Mouse (Mus musculus) lung, embryonic 14.5 days (tissue): ENCODE results near the gene Pdcd11. TPM values are rescaled to one million over a fixed set of nuclear protein-coding genes. Genes with fewer than 3 reads are reported as not detected.

Experiments
- ATAC-seq: fragments of 200-750 bp; cut with Nextera tagmentation; 2 replicates; pipeline ENCODE4 v1.8.0; 2017; ENCODE audit warnings: mild to moderate bottlenecking, moderate TSS enrichment, moderate library complexity; ENCODE audit not compliant: insufficient read depth
- DNase-seq: peaks from one replicate; pipeline ENCODE4 v3.0.0-alpha.2; 2015
- H3K27ac ChIP-seq: fragments of 300-500 bp; sonication (generic); 2 replicates; pipeline ENCODE4 v1.5.1; 2014; ENCODE audit warnings: low read depth, mild to moderate bottlenecking, moderate library complexity
- H3K27me3 ChIP-seq: fragments of 300-500 bp; sonication (generic); 2 replicates; pipeline ENCODE4 v1.6.1; 2014; ENCODE audit warnings: low read length, control low read depth; ENCODE audit not compliant: insufficient read depth
- H3K36me3 ChIP-seq: fragments of 300-500 bp; sonication (generic); 2 replicates; pipeline ENCODE4 v1.6.1; 2014; ENCODE audit warnings: control low read depth; ENCODE audit not compliant: insufficient read depth
- H3K4me1 ChIP-seq: fragments of 300-500 bp; sonication (generic); 2 replicates; pipeline ENCODE4 v1.6.1; 2014; ENCODE audit warnings: antibody characterized with exemption, control low read depth; ENCODE audit not compliant: insufficient read depth
- H3K4me2 ChIP-seq: fragments of 300-500 bp; sonication (generic); 2 replicates; pipeline ENCODE4 v1.6.1; 2014; ENCODE audit warnings: mild to moderate bottlenecking
- H3K4me3 ChIP-seq: fragments of 300-500 bp; sonication (generic); 2 replicates; pipeline ENCODE4 v1.5.1; 2014; ENCODE audit warnings: low read depth, low read length
- H3K9ac ChIP-seq: fragments of 300-500 bp; sonication (generic); 2 replicates; pipeline ENCODE4 v1.6.1; 2014
- H3K9me3 ChIP-seq: fragments of 300-500 bp; sonication (generic); 2 replicates; pipeline ENCODE4 v1.6.1; 2016; ENCODE audit warnings: low read depth, low read length, control low read depth
- CTCF ChIP-seq: IDR thresholded peaks from 2 replicates; pipeline ENCODE4 v1.5.1; 2016; ENCODE audit warnings: antibody characterized with exemption, low read depth
- WGBS: fragments of 180-500 bp; shearing (Covaris S2); extraction: QIAGEN DNeasy Blood & Tissue Kit; methylation state at CpG from one replicate; pipeline ENCODE4 v1.1.7; 2014; 5-methylcytosine and 5-hydroxymethylcytosine counted together
- polyA plus RNA-seq: library from polyadenylated mRNA; unstranded; fragments of >200 nt; fragmentation: Nextera tagmentation; extraction: Ambion mirVana; gene quantifications from 2 replicates; pipeline ENCODE4 v1.2.1, GENCODE M21; 2014

Gene Pdcd11
- polyA plus RNA-seq, 1 experiment from 2014 or later, result 13.3 TPM

DNA sequence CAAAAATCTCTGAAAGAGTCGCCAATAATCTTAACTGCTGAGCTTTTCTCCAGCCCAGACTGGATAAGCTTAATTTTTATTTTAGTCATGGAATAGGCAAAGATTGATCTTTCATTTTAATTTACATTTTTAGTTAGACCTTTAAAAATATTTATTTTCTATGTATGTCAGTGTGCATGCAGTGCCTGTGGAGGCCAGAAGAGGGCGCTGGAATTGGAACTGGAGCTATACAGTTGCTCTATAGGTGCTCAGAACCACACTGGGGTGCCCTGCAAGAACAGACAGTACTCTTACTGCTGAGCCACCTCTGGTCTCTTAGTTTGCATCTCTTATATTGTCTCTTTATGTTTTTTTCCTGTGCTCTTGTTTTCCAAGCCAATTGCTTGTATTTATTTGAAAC lies 32.2 kb downstream of the Pdcd11 start:
- peak; percentile 69 for TF ChIP-seq CTCF
- no peak overlapping the region for H3K9ac ChIP-seq
- DNase-seq (peak; percentile 74), ATAC-seq (no peak)
- H3K27ac ChIP-seq, result no peak overlapping the region
- no peak overlapping the region for H3K4me2 ChIP-seq
- WGBS, result 26% methylated on average over 2 of the region's 2 CpGs
- H3K4me3 ChIP-seq, result no peak overlapping the region
- no peaks in the 10 kb centered on the region for H3K27me3 ChIP-seq
- peaks cover 85% of the 10 kb centered on the region for H3K36me3 ChIP-seq
- H3K9me3 ChIP-seq, result no peaks in the 10 kb centered on the region
- H3K4me1 ChIP-seq, result no peaks in the 10 kb centered on the region

DNA sequence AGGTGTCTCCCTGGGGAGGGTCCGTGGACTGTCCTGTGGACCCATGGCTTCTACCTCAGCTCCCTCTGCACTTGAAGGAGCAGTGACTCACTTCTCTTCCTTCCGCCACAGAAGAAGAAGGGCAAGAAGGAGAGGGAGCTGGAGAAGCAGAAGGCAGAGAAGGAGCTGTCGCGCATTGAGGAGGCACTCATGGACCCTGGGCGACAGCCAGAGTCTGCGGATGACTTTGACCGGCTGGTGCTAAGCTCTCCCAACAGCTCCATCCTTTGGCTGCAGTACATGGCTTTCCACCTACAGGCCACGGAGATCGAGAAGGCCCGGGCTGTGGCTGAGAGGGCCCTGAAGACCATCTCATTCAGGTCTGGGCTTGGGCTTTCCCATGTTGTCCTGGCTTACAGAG lies 37.6 kb downstream of the Pdcd11 start:
- Histone ChIP-seq H3K4me1 (no peaks in the 10 kb centered on the region), H3K27ac (no peak overlapping the region), H3K4me2 (no peak overlapping the region), H3K27me3 (no peaks in the 10 kb centered on the region), H3K9ac (no peak overlapping the region), H3K4me3 (no peak overlapping the region), H3K9me3 (no peaks in the 10 kb centered on the region), H3K36me3 (peaks cover 95% of the 10 kb centered on the region)
- 97% methylated on average over 10 of the region's 10 CpGs for WGBS
- ATAC-seq, result no peak
- DNase-seq, result no peak
- no peak for TF ChIP-seq CTCF

DNA sequence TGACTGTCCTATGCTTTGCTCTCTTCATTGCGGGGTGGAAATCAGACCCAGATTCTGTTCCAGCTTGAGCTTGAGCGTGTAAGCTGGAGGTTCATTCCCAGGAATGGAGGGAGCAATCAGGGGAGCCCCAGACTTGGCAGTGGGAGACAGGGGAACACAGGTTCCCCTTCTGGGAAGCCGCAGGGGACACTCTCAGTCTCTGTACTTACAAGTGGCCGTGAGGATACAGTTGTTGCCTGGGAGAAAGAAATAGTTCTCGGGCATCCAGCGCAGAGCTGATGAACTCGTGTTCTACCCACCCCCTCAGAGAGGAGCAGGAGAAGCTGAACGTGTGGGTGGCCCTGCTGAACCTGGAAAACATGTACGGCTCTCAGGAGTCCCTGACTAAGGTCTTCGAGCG lies 38.3 kb downstream of the Pdcd11 start:
- DNase-seq, result no peak
- no peak overlapping the region for H3K4me3 ChIP-seq
- H3K27ac ChIP-seq, result no peak overlapping the region
- no peak overlapping the region for H3K4me2 ChIP-seq
- no peak for TF ChIP-seq CTCF
- no peak for ATAC-seq
- H3K9ac ChIP-seq, result no peak overlapping the region
- no peaks in the 10 kb centered on the region for H3K9me3 ChIP-seq
- peaks cover 98% of the 10 kb centered on the region for H3K36me3 ChIP-seq
- no peaks in the 10 kb centered on the region for H3K27me3 ChIP-seq
- whole genome bisulfite sequencing, result 90% methylated on average over 11 of the region's 11 CpGs
- no peaks in the 10 kb centered on the region for H3K4me1 ChIP-seq

DNA sequence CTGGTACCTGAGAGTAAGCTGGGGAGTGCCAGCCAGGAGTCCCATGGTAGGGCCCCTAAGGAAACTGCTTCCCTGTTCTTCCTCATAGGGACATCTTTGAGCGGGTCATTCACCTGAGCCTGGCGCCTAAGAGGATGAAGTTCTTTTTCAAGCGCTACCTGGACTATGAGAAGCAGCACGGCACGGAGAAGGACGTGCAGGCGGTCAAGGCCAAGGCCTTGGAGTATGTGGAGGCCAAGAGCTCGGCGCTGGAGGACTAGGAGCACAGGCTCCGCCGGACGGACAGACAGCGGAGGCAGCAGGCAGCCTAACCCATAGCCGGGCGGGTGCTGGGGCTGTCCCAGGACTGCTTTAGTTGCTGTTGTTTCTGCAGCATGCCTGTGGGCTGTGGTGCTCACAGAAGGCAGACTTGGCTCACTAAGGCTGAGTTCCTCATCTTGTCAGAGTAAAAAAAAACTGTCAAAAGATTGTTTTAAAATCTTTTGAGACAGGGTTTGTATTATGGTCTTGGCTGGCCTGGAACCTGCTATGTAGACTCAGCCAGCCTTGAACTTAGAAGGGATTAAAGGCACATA lies 40.1 kb downstream of the Pdcd11 start:
- Histone ChIP-seq H3K9ac (no peak overlapping the region), H3K4me3 (no peak overlapping the region), H3K4me1 (no peaks in the 10 kb centered on the region), H3K4me2 (no peak overlapping the region), H3K27ac (no peak overlapping the region), H3K36me3 (peaks cover 88% of the 10 kb centered on the region), H3K9me3 (no peaks in the 10 kb centered on the region), H3K27me3 (no peaks in the 10 kb centered on the region)
- no peak for DNase-seq
- 92% methylated on average over 15 of the region's 15 CpGs for WGBS
- no peak for ATAC-seq
- TF ChIP-seq CTCF, result no peak

DNA sequence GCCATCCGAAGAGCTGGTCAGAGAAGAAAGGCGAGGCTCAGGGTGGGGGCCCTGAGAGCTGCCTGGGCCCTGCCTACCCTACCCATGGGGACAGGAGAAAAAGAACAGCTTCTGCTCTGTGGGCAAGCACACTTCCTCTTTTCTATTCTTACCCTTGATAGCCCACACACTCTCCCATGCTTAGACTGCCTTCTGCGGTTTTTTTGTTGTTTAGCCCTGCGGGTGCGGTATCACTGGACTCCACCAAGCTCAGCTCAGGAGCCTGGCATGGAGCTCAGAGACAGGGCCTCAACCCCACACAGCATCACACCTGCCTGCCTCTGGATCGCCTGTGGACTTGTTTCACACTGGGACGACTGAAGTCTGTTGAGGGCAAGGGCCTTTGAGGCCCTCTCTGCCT lies 42.6 kb downstream of the Pdcd11 start:
- no peak for ATAC-seq
- Histone ChIP-seq H3K4me3 (no peak overlapping the region), H3K27ac (no peak overlapping the region), H3K36me3 (peaks cover 62% of the 10 kb centered on the region), H3K4me2 (no peak overlapping the region), H3K9me3 (no peaks in the 10 kb centered on the region), H3K4me1 (peaks cover 7% of the 10 kb centered on the region; the same call in 1 of the 2 replicates), H3K9ac (no peak overlapping the region), H3K27me3 (no peaks in the 10 kb centered on the region)
- TF ChIP-seq CTCF, result no peak
- no peak for DNase-seq
- 84% methylated on average over 7 of the region's 7 CpGs for WGBS

DNA sequence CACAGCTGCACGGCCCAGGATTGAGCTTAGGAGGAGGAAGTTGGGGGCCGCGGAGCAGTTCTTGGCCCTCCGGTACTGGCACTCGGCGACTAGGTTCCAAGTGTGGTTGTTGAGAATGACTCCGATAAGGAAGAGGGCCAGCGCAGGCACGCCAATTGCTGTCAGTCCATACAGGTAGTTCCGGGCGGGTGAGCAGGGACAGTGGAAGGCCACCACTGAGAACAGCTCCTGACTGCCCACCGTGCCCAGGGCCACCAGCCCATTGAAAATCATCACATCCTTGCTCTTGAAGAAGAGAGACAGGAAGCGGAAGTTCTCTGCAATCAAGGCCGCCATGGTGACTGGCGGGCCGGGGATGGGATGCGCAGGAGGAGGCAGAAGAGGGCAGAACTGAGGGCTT lies 45.0 kb downstream of the Pdcd11 start:
- peaks cover 38% of the 10 kb centered on the region for H3K36me3 ChIP-seq
- H3K4me2 ChIP-seq, result no peak overlapping the region
- H3K27ac ChIP-seq, result no peak overlapping the region
- ATAC-seq, result no peak
- no peaks in the 10 kb centered on the region for H3K9me3 ChIP-seq
- WGBS, result 84% methylated on average over 17 of the region's 17 CpGs
- H3K27me3 ChIP-seq, result no peaks in the 10 kb centered on the region
- no peak overlapping the region for H3K4me3 ChIP-seq
- peaks cover 11% of the 10 kb centered on the region; the same call in 1 of the 2 replicates for H3K4me1 ChIP-seq
- no peak for TF ChIP-seq CTCF
- H3K9ac ChIP-seq, result no peak overlapping the region
- DNase-seq, result no peak

DNA sequence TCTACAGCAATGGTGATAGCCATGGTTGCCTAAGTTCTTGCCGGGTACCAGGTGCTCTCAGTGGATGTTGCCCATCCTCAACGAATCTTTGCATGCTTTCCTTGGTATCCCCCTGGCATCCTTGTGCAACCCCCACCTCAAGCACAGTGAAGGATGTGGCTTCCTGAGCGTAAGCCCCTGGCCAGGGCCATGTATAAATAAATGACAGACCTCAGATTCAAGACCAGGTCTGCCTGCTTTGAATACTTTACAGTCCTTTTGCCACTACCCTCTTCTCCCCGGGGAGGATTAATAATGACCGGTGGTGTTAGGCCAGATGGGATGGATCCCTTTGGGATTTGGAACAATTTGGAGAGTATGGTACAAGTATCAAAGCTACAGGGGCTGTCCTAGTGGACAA lies 45.6 kb downstream of the Pdcd11 start:
- Histone ChIP-seq H3K9me3 (no peaks in the 10 kb centered on the region), H3K36me3 (peaks cover 32% of the 10 kb centered on the region), H3K27me3 (no peaks in the 10 kb centered on the region), H3K4me2 (peak overlapping the region; percentile 70; the same call in 1 of the 2 replicates), H3K27ac (no peak overlapping the region), H3K4me1 (peaks cover 11% of the 10 kb centered on the region; the same call in 1 of the 2 replicates), H3K9ac (no peak overlapping the region), H3K4me3 (no peak overlapping the region)
- no peak for DNase-seq
- WGBS, result 89% methylated on average over 5 of the region's 5 CpGs
- no peak for ATAC-seq
- no peak for TF ChIP-seq CTCF
